Mouse (Mus musculus): ENCODE results near the gene Parvb.

Gene Parvb

DNA sequence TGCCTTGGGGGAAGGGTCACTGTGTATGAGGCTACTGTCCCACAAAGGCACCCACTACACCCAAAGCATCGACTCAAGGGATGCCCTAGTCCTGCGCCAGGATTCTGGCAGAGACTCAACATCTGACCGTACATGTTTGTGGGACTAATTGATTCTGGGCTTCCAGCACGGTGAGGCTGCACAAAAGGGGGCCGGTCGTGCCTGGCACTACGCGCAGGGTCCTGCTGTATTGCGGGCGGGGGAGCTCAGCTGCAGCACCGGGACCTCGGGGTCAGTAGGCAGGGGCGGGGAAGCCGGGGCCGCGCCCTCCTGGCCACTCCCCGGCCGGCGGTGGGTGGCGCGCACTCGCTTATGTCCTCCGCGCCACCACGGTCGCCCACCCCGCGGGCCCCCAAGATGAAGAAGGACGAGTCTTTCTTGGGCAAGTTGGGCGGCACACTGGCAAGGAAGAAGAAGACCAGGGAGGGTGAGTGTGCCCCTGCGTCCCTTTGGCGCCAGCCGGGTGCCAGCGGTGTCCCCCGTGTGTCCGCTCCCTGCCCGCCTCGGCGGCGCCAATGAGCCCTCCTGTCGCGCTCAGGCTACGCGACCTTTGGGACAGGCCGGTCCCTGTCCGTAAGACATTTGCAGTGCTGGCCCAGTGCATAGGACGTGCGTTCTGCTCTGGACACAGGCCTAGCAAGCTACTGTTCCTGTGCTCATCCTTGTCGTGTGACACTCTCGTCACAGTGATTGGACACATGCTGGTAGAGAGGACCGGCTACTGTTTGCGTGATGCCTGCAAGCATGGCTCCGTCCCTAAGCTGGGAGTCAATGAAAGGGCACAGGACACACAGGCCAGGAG is at the start of gene Parvb:
TSS of gene Parvb (plus strand) at position 323 of the 841 bp plus-strand sequence.
- peak; percentile 50 for DNase-seq (ENCODE audit: low read depth, low spot score)

DNA sequence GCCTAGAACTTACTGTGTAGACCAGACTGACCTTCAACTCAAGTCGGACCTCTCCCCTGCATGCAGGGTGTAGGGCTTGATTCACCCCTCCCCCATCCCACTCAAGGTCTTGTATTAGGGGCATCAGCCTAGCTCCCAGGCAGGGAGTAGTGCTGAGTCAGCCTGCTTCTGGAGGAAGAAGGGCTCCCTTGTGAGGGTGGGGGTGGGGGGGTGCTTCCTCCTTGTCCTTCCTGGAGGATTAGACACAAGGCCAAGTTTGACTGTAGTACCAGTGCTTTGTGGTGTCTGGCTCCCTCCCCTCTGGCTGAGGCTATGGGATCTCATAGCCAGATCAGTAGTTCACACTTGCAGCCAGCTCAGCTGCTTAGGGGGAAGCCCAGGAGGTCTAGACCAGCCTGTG is 47.9 kb upstream of the Parvb start:
- DNase-seq (ENCODE audit: low read depth, low spot score), result peak; percentile 90

DNA sequence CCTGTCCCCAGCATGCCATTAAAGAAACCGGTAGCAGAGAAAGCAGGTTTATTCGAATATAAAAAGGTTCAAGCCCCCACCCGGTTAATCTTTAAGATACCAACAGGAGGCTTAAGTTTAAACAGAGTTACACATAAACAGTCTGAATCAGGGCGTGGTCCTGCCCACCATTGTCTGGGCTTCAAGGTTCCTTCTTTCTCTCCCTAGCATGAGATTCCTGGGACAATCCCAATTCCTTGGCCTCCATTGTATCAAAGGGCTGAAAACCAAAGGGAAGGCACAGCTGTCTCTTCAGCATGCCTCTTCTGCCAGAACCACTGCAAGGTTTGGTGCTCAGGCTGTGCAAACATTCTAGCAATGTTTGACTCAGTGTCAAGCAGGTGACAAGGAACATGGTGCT is 45.6 kb upstream of the Parvb start:
- peak; percentile 93 for DNase-seq (ENCODE audit: low read depth, low spot score)

DNA sequence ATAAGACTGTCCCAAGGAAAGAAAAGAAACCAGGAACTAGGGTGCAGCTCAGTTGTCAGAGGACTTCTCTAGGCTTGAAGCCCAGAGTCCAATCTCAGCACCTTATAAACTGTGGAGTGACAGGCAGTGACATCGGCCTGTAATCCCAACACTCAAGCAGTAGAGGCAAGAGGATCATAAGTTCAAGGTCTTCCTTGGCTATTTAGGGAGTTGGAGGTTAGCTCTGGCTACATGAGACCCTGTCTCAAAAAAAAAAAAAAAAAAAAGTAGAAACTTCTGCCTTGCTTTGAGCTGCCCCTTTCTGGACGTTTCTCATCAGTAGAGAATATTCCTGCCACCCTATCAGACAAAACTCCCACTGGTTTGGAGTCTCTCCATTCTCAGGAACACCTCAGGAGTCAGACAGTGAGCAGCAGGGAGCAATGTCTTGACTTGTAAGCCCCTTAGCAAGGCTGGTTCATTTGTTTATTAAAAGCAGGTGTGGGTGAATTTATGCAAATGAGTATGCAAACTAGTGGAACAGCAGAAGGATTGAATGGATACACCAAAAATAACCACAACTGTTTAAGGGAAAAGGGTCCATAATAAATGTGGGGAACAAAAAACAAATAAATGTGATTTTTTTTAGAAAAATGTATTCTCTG is 42.8 kb upstream of the Parvb start:
- peak; percentile 64 for DNase-seq (ENCODE audit: low read depth, low spot score)

DNA sequence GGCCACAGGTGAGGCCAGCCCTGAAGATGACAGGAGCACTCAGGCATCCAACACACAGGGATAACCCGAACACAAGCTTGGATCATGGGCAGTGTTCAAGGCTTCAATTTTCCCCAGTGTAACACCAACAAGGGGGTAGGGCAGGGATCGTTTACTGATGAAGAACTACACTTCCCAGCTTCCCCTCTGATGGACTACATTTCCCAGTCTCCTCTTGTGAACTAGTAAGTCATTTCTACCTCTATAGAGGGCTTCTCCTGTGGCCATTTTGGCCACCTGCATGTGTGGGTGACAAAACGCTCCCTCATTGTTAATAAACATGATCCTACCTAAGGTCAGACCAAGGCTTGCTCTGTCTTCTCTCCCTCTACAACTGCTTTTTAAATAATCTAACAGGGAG is 42.0 kb upstream of the Parvb start:
- peak; percentile 94 for DNase-seq (ENCODE audit: low read depth, low spot score)

DNA sequence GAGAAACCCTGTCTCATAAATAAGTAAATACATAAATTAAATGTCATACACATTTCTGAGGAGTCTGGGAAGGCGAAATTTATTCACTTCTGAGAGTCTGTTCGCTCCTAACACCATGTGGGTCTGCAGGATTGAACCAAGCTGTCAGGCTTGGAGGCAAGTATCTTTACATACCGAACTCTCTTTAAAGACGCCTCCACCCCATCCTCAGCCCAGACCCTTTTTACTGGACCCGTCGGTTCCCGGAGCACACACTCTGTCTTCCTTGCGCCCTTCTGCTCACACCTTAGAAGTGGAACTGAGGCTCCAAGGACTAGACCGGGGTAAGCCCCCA is 40.2 kb upstream of the Parvb start:
- DNase-seq (ENCODE audit: low read depth, low spot score), result no peak

DNA sequence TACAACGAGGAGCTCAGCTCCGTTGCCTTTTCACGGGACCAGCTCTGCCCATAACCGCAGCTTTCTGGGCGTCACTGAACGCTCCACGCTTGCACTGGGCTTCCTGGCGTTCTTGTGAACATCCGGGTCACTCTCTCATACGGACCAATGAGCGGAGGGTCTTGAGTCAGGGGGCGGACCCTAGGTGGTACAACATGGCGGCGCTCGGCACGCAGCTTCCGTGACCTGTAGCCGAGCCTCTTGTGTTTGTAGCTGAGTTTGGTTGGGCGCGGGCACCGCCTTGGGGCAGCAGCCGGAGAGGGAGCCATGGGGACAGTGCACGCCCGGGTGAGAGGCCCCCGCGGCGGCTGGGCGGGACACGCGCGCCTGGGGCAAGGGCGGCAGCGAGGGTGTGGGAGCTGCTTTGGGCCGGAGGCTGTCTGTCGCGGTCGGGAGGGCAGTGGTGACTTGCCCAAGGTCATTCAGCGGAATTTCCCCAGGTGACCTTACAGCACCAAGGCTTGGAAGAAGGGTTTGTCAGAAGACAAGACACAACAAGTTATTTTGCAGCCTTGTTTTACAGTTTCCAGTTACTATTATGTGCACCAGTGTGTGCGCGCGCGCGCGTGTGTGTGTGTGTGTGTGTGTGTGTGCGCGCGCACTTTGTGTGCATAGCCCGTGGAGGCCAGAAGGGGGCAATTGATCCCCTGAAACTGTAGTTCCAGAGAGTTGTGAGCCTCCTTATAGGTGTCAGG is 39.6 kb upstream of the Parvb start, which contains the start of gene Samm50:
TSS of gene Samm50 (plus strand) at position 184 of the 734 bp plus-strand sequence.
- DNase-seq (ENCODE audit: low read depth, low spot score), result peak; percentile 98

DNA sequence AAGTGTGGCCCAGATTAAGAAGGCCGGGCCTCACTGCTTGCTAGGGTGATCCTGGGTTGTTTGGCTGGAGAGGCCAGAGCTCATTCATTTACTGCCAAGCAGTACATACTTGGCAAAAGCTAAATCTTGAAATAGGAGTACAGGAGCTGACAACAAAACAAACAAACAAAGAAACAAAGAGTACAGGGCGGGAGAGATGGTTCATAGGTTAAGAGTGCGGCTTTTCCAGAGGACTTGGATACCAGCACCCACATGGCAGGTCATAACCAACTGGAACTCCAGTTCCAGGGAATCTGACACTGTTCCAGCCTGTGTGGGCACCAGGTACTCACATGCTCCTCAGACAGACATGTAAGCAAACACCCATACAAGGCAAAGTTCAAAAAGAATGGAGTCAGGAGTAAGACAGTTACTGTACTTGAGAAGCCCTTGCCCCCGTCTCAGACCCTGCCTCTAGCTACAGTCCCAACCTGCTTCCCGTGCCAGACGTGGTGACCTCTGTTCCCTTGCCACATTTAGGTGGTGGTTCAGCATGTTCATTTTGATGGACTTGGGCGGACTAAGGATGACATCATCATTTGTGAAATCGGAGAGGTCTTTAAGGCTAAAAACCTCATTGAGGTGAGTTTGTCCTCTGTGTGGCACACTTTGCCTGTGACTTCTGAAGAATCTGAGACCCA is 35.2 kb upstream of the Parvb start:
- DNase-seq (ENCODE audit: low read depth, low spot score), result no peak

DNA sequence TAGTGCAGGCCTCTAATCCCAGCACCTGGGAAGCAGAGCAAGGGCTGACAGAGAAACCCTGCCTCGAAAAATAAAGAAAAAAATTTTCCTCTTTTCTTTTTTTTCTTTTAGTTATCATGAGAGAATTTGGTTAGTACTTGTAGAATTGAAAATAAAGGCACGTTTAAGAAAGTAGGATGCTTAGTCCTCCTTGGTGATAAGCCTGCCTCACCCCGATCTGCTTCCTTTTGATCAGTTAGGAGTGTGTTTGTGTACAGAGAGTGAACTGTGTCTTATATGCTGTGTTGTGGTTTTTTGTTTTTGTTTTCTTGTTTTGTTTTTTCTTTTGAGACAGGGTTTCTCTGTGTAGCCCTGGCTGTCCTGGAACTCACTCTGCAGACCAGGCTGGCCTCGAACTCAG is 24.5 kb upstream of the Parvb start:
- no peak for DNase-seq (ENCODE audit: low read depth, low spot score)

DNA sequence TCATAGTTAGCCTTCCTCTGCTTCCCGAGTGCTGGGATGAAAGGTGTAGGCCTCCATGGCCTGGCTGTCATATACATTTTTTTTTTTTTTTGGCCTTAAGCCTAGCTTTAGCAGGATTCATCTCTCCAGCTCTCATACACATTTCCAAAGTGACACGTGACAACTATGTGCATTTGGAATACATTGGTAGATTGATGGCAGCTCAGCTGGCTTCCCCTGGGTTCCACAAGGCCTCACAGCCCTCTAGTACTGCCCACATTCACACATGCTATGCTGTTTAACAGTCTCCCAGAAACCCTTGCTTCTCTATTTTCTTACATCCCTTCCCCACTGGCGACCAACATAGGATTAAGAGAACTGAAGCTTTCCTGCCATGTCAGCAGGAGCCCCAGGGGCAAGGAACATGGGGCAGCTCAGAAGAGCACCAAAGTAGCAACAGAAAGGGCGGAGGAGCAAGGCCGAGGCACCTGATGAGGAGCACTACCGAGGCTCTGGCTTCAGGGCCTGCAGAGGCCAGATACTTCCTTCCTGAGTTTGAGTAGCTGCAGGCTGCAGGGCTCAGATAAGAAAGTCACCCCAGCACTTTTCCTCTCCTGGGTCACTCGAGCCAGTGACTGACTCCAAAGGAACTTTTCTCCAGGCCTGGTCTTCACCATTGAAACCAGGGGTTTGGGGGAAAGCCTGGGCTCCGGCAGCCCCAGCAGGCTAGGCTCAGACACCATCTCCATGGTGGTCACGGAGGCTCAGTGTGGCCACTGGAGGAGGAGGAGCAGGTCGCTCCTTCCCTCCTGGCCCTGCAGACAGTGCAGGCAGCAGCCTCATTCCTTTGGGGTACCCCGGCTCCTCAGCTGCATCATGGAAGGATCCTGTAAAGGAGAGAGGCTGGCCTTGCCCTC is 22.1 kb upstream of the Parvb start:
- no peak for DNase-seq (ENCODE audit: low read depth, low spot score)

DNA sequence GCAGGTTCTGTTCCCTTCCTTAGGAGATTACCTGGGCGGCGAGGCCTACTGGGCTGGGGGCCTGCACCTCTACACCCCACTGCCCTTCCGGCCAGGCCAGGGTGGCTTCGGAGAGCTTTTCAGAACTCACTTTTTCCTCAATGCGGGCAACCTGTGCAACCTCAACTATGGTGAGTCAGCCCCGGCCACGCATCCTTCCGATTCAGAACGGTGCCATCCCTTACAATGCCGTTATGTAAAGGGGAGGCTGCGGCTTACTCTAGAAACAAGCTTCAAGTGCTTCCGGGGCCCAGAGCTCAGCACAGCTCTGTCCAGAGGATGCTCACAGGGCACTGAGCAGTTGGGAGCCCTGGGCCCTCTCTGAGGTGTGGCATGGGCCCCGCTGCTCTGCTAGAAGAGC is 21.4 kb upstream of the Parvb start:
- no peak for DNase-seq (ENCODE audit: low read depth, low spot score)

DNA sequence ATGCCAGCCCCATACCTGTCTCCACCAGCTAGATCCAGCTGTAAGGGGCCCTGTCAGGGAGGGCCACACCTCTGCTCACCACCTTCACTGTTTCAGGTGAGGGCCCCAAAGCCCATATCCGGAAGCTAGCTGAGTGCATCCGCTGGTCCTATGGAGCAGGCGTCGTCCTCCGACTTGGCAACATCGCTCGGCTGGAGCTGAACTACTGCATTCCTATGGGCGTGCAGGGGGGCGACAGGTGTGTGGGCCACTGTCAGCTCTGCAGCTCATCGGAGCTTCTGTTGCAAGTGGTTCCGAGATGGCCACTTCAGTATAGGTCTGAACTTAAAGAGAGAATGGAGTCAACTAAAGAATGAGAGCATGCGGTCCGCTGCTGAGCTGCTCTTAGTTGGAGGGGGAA is 20.9 kb upstream of the Parvb start:
- no peak for DNase-seq (ENCODE audit: low read depth, low spot score)

DNA sequence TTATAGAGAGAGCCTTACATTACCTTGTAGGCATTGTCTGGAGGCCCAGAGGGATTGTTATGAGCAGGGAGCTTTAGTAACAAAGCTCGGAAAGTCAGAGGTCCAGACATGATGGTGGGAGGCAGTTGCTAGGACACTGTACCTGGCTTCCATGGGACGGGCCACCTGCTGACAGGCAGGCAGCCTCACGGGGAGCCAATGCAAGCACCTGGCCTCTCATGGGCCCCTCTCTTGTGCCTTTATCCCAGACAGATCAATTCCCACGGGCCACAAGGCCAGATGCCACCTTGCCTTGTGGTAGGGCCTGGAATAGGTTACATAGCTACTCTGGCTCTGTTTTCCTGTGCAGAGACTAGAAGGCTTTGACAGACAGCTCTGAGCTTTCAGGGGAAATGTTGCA is 20.3 kb upstream of the Parvb start:
- DNase-seq (ENCODE audit: low read depth, low spot score), result no peak

DNA sequence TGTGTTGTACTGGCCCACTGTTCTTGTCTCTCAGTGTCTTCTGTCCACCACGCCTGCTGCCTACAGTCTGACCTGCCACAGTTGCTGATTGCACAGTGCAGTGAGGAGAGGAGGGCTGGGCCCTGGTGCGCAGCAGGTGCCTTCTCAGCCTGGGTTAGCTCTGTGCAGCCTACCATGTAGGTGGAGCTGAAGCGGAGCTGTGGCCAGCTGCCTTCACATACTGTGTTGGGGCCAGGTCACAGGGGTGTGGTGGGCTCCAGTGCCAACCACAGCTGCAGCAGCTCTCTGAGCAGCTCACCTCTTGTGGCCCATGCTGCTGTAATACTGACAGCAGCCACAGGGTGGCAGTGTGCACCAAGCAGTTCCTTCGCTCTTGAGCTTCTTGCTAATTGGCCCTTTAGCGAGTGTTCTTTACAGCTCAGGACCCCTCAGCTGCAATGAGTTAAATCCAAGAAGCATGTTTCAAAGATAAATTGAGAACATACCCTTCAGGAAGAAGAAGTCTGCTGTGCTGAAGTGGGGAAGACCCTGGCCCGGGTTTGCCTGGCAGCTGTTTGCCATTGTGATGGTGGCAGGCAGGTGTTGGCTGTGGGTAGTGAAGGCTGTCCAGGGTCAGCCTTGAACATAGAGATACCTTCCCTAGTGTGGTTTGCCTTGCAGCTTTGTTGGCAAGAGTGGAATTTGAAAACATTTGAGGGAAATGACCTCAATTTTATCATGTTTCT is 19.6 kb upstream of the Parvb start:
- DNase-seq (ENCODE audit: low read depth, low spot score), result peak; percentile 81

DNA sequence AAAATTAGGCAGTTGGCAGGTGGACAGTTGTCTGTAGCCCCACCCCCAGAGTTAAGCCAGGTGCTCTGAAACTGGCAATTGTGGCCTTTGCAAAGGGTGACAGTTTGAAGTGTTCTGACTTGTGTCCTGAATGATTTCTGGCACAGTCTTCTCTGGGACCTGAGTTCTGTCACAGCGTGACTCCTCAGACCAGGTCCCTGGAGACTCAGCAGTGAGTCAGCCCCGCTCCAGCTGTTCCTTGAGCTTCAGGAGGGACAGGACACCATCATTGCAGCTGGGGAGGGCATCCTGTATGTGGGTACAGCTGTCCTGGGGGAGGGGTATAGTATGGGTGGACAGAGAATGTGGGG is 19.1 kb upstream of the Parvb start:
- DNase-seq (ENCODE audit: low read depth, low spot score), result no peak

DNA sequence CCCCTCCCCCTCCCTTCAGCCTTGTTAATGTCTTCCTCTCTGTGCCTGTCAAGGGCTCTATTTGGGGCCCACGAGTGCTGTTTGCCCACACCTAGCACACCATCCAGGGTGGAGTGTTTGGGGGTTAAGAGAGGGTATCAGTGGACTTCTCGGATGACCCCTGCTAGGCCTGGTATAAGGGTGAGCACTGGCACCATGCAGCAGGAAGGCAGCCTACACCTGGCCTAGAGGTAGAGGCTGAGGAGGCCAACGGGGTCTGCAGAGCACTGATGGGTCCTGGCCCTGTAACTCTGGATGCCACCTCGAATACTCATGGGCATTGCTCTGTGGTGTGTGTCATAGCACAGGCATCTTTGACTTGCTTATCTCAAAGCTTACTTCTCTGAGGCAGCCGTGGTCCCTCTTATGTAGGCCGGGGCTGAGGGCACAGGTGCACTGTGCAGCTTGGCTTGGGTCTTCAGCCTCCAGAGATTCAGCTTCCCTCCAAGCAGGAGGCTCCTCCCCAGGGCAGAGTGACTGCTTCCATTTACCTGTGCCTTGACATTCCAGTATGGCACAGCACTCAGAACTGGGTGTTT is 18.6 kb upstream of the Parvb start:
- no peak for DNase-seq (ENCODE audit: low read depth, low spot score)

DNA sequence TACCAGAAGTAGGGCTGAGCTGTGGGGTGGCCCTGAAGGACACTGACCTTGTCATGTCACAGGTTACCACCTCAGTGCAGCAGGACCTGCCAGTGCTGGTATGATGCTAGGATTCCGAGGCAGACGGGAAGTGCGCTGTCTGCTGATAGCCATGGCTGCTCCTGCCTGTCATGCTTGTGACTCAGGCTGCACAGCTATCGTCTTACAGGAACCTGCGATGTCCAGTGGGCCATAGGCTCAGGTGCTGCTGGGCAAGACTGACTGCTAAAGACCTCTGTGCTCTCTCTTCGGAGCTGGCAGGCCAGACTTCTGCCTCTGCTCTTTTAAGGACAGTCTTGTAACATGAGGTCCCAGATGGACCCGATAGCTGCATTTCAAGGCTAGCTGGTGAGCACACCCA is 17.4 kb upstream of the Parvb start:
- DNase-seq (ENCODE audit: low read depth, low spot score), result no peak

DNA sequence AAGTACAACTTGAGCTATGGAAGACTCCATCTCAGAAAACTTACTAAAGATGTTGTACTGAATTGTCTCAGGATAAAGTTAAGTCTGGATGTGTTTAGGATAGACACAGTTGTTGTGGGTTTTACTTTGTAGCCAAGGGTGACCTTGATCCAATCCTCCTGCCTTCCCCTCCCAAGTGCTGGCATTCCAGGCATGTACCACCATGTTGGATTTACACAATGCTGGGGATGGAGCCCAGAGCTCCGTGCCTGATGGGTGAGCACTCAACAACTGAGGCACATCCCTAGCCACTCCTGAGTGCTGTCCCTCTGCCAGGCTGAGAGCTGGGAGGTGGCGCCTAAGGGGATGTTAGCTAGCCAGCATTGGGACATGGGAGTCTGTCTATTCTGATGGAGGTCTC is 16.6 kb upstream of the Parvb start:
- peak; percentile 56 for DNase-seq (ENCODE audit: low read depth, low spot score)

DNA sequence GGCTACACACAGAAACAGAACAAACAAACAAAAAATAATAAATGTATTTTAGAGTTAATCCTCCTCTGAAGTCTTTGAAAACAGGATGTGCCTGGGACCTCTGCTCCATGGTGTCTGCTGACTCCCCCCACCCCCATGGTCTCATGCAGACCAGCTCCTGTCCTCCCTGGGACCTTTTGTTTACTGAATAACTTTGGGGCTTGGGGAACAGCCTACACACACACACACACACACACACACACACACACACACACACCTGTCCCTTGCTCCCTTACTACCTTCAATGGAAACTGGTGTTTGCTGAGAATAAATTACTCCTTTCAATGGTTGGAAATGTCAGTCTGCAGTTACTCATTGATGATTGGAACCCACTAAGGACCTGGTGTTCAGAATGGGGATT is 15.8 kb upstream of the Parvb start:
- no peak for DNase-seq (ENCODE audit: low read depth, low spot score)

DNA sequence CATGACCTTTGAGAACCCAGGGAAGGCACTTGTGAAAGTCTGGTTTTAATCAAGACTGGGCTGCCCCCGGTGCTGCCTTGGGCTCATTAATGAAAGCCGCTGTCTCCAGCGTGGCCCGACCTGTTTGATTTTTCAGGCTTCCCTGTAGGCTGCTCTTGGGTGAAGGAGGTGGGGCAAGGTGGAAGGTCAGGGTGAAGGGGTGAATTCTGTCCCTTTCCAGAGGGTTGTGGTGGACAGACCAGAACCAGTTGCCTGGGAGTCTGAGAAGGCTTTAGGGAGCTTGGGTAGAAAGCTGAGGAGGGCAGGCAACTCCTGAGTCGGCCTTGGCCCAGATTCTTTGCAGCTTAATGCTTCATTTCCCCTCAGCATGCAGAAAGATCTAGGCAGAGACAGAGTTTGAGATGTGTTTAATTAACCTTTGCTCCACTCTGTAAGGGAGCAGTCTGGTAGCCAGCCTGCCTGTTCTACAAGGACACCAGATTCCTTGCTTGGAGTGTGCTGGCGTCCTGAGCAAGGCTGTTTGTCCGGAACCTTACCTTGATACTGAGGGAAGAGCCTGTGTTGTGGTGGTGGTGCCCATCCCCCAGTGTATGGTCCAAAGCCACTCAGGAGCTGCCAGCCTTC is 15.3 kb upstream of the Parvb start:
- DNase-seq (ENCODE audit: low read depth, low spot score), result no peak
